Mouse (Mus musculus) 416B (cell line): ENCODE measurements around the gene Ctc1.

Source experiments
- DNase-seq: peaks from one replicate; pipeline ENCODE4 v3.0.0; 2011; ENCODE audit warnings: low read depth

The Ctc1 gene

GRCm38 (mm10) chr11:69050748-69051147 is 35.0 kb downstream of the Ctc1 start:
- DNase-seq, result no peak

GRCm38 (mm10) chr11:69051771-69052170 is 36.1 kb downstream of the Ctc1 start:
- DNase-seq, result no peak

- DNase-seq, result no peak
Observed at GRCm38 (mm10) chr11:69052824-69053421, 37.2 kb downstream of the Ctc1 start.

- DNase-seq, result peak; percentile 52
Observed at GRCm38 (mm10) chr11:69053848-69054247, 38.1 kb downstream of the Ctc1 start.

- DNase-seq, result peak; percentile 59
Observed at GRCm38 (mm10) chr11:69058265-69058664, 42.6 kb downstream of the Ctc1 start.

GRCm38 (mm10) chr11:69058729-69059356 is 43.1 kb downstream of the Ctc1 start:
- no peak for DNase-seq

- peak; percentile 98 for DNase-seq
Observed at GRCm38 (mm10) chr11:69059357-69059974, 43.8 kb downstream of the Ctc1 start, which contains the start of gene Borcs6. TSS of gene Borcs6 (plus strand) at chr11:69059717.

GRCm38 (mm10) chr11:69059975-69060411 is 44.3 kb downstream of the Ctc1 start:
- DNase-seq, result no peak

- peak; percentile 44 for DNase-seq
Observed at GRCm38 (mm10) chr11:69060448-69061254, 44.9 kb downstream of the Ctc1 start.

- DNase-seq, result no peak
Observed at GRCm38 (mm10) chr11:69061255-69061912, 45.7 kb downstream of the Ctc1 start.

GRCm38 (mm10) chr11:69062194-69062760 is 46.6 kb downstream of the Ctc1 start:
- DNase-seq, result peak; percentile 86

- peak; percentile 98 for DNase-seq
Observed at GRCm38 (mm10) chr11:69062761-69063224, 47.1 kb downstream of the Ctc1 start.

- peak; percentile 86 for DNase-seq
Observed at GRCm38 (mm10) chr11:69063413-69064201, 47.9 kb downstream of the Ctc1 start.

GRCm38 (mm10) chr11:69064259-69065133 is 48.8 kb downstream of the Ctc1 start:
- peak; percentile 40 for DNase-seq

GRCm38 (mm10) chr11:69065394-69065925 is 49.7 kb downstream of the Ctc1 start:
- DNase-seq, result peak; percentile 52

GRCm38 (mm10) chr11:69066163-69066861 is 50.6 kb downstream of the Ctc1 start:
- peak; percentile 88 for DNase-seq

GRCm38 (mm10) chr11:69066956-69067355 is 51.2 kb downstream of the Ctc1 start:
- DNase-seq, result peak; percentile 93

GRCm38 (mm10) chr11:69067601-69068000 is 51.9 kb downstream of the Ctc1 start:
- no peak for DNase-seq

- DNase-seq, result no peak
Observed at GRCm38 (mm10) chr11:69070093-69070492, 54.4 kb downstream of the Ctc1 start.
